Mouse (Mus musculus) stomach, postnatal 0 days (tissue): ENCODE measurements around the gene Spag5.

Experiments used
- CTCF ChIP-seq: IDR thresholded peaks from 2 replicates; pipeline ENCODE4 v1.5.1; 2016; ENCODE audit warnings: antibody characterized with exemption, low read depth, mild to moderate bottlenecking, moderate library complexity
- EP300 ChIP-seq: optimal IDR thresholded peaks from 2 replicates; pipeline ENCODE3; 2016; ENCODE audit warnings: antibody characterized with exemption

- no peak for TF ChIP-seq CTCF
- no peak for TF ChIP-seq EP300
Observed at GRCm38 (mm10) chr11:78332676-78333075, 31.3 kb downstream of the Spag5 start.
